Comparison of ENCODE assay signal across 14 mouse cellular contexts in genomic region chr17:29433370-29433769, GRCm38 (mm10). TPM values are rescaled to one million over a fixed set of nuclear protein-coding genes. Genes with fewer than 3 reads are reported as not detected.
DNase-seq lines count a peak whose midpoint lies in the region; ATAC-seq lines count a peak whose summit lies in the region.
"Had no signal": no experiment of that assay in that cellular context is flagged by ENCODE, and none has a peak within 500 bp of the region (broad histone marks: within the 10 kb centered on the region; RNA-seq: fewer than 3 reads in every experiment).

No protein-coding gene starts in this region.

- no peak overlapping the region for H3K9ac ChIP-seq in limb, embryonic 12.5 days (replicated peaks)
- H3K9ac ChIP-seq in heart, embryonic 16.5 days (ENCODE audit: low read length) = peak overlapping the region; percentile 27; the same call in 1 of the 2 replicates
- H3K9ac ChIP-seq: hindbrain, embryonic 12.5 days; lung, embryonic 15.5 days; midbrain, embryonic 13.5 days had no signal

- no peak overlapping the region for H3K4me3 ChIP-seq in limb, embryonic 12.5 days (replicated peaks)
- H3K4me3 ChIP-seq in limb, embryonic 10.5 days = no peak overlapping the region
- H3K4me3 ChIP-seq in heart, embryonic 16.5 days (ENCODE audit: low read length) = no peak overlapping the region
- H3K4me3 ChIP-seq in macrophage (ENCODE audit: inconsistent target) = no peak overlapping the region
- H3K4me3 ChIP-seq: hindbrain, embryonic 12.5 days; lung, embryonic 15.5 days; midbrain, embryonic 13.5 days had no signal

- H3K4me1 ChIP-seq in limb, embryonic 12.5 days (replicated peaks) = peaks cover 24% of the 10 kb centered on the region
- peaks cover 46% of the 10 kb centered on the region for H3K4me1 ChIP-seq in limb, embryonic 10.5 days
- H3K4me1 ChIP-seq in heart, embryonic 16.5 days (ENCODE audit: control insufficient read depth, insufficient read depth, low read length) = peaks cover 44% of the 10 kb centered on the region

- no peak for DNase-seq in limb, embryonic 10.5 days (ENCODE audit: low spot score)
- peak; percentile 66 for DNase-seq in c-Kit-positive CD71-positive TER-119-positive erythroid progenitor cells, embryonic 14.5 days (ENCODE audit: low spot score)
- no peak for DNase-seq in MN1 (ENCODE audit: low spot score)
- DNase-seq in lung, adult 18-20 months = no peak
- no peak for DNase-seq in cerebellum, postnatal 4 days (ENCODE audit: low spot score in 2 of 2)
- DNase-seq: adrenal gland, adult 8-10 months; kidney, adult 8-10 months had no signal

- WGBS in limb, embryonic 12.5 days = 85% methylated on average over 8 of the region's 8 CpGs
- WGBS in limb, embryonic 10.5 days = 88% methylated on average over 8 of the region's 8 CpGs
- WGBS in heart, embryonic 16.5 days = 27% methylated on average over 8 of the region's 8 CpGs
- 93% methylated on average over 8 of the region's 8 CpGs for WGBS in macrophage (ENCODE audit: missing documents)

- H3K4me2 ChIP-seq in limb, embryonic 12.5 days = no peak overlapping the region
- no peak overlapping the region; the same call in 1 of the 2 replicates for H3K4me2 ChIP-seq in heart, embryonic 16.5 days (ENCODE audit: low read depth, low read length)
- H3K4me2 ChIP-seq: hindbrain, embryonic 12.5 days; lung, embryonic 15.5 days; midbrain, embryonic 13.5 days had no signal

- peaks cover 23% of the 10 kb centered on the region for H3K79me2 ChIP-seq in macrophage (ENCODE audit: inconsistent target)

- no peaks in the 10 kb centered on the region for H3K27me3 ChIP-seq in limb, embryonic 12.5 days
- H3K27me3 ChIP-seq in limb, embryonic 10.5 days (ENCODE audit: low read depth, poor library complexity, severe bottlenecking) = no peaks in the 10 kb centered on the region
- no peaks in the 10 kb centered on the region for H3K27me3 ChIP-seq in heart, embryonic 16.5 days (ENCODE audit: control insufficient read depth, insufficient read depth, low read length)
- H3K27me3 ChIP-seq: hindbrain, embryonic 12.5 days; lung, embryonic 15.5 days; midbrain, embryonic 13.5 days had no signal

- ATAC-seq in limb, embryonic 12.5 days (ENCODE audit: insufficient number of reproducible peaks, insufficient read depth, low FRiP score, low TSS enrichment, low read depth) = no peak
- peak; percentile 38 for ATAC-seq in heart, embryonic 16.5 days (replicated peaks; ENCODE audit: extremely low read depth, insufficient read depth, low FRiP score)
- ATAC-seq: CD4-positive, CD25-positive, alpha-beta regulatory T cell, adult 4 months; midbrain, embryonic 13.5 days had no signal

- 0 out of 2 replicates have a peak overlapping the region, but pooled peaks have one; percentile 18 for H3K27ac ChIP-seq in limb, embryonic 12.5 days
- no peak overlapping the region; the same call in 1 of the 2 replicates for H3K27ac ChIP-seq in limb, embryonic 10.5 days
- peak overlapping the region; percentile 85 for H3K27ac ChIP-seq in heart, embryonic 16.5 days (ENCODE audit: low read length)
- H3K27ac ChIP-seq in macrophage = peak overlapping the region; percentile 95
- H3K27ac ChIP-seq: hindbrain, embryonic 12.5 days; lung, embryonic 15.5 days; midbrain, embryonic 13.5 days had no signal

- no peaks in the 10 kb centered on the region for H3K9me3 ChIP-seq in limb, embryonic 12.5 days
- H3K9me3 ChIP-seq in limb, embryonic 10.5 days (replicated peaks) = no peaks in the 10 kb centered on the region
- no peaks in the 10 kb centered on the region for H3K9me3 ChIP-seq in heart, embryonic 16.5 days (replicated peaks; ENCODE audit: control insufficient read depth, low read length)
- H3K9me3 ChIP-seq: hindbrain, embryonic 12.5 days; lung, embryonic 15.5 days; midbrain, embryonic 13.5 days had no signal

- no peaks in the 10 kb centered on the region for H3K36me3 ChIP-seq in limb, embryonic 12.5 days
- H3K36me3 ChIP-seq in limb, embryonic 10.5 days = no peaks in the 10 kb centered on the region
- no peaks in the 10 kb centered on the region for H3K36me3 ChIP-seq in heart, embryonic 16.5 days (ENCODE audit: control insufficient read depth, insufficient read depth)
- H3K36me3 ChIP-seq in macrophage (ENCODE audit: inconsistent target) = no peaks in the 10 kb centered on the region
- H3K36me3 ChIP-seq: hindbrain, embryonic 12.5 days; lung, embryonic 15.5 days; midbrain, embryonic 13.5 days had no signal

RNA-seq across cellular contexts. Expression of gene Pim1, which starts 57.2 kb away (rescaled TPM):
- 21.4 and 24.2 TPM in 2 replicates for polyA plus RNA-seq in limb, embryonic 12.5 days (2016; fragmentation: Nextera tagmentation; extraction: Ambion mirVana)
- polyA plus RNA-seq in limb, embryonic 10.5 days (2016; fragmentation: Nextera tagmentation; extraction: Ambion mirVana) = 27.4 and 31.0 TPM in 2 replicates
- 14.4 and 15.7 TPM in 2 replicates for polyA plus RNA-seq in heart, embryonic 16.5 days (2015; fragmentation: Nextera tagmentation; extraction: Ambion mirVana)
- total RNA-seq in macrophage (2018; cell fraction: chromatin; rRNA removed) = 1,000 to 10,000 TPM in 6 of 26 experiments, 100 to 1,000 TPM in 19, 10 to 100 TPM in 1; 95.1 to 1,355 (median 578) TPM
- total RNA-seq in macrophage (2018; cell fraction: cytosol; rRNA removed) = 1,000 to 10,000 TPM in 3 of 26 experiments, 100 to 1,000 TPM in 21, 10 to 100 TPM in 2; 64.1 to 1,333 (median 331) TPM
- 1,000 to 10,000 TPM in 10 of 26 experiments, 100 to 1,000 TPM in 15, 10 to 100 TPM in 1; 94.8 to 1,462 (median 879) TPM for total RNA-seq in macrophage (2018; cell fraction: nucleus; rRNA removed)
- polyA plus RNA-seq in macrophage (2018) = 30.0 to 53.7 TPM (median 48.6 TPM) in 3 replicates
